Mouse (Mus musculus): ENCODE data around the gene Hnf4a.

GRCm38 (mm10) chr2:163493031-163493430 is 13.6 kb upstream of the Hnf4a start:
- TF ChIP-seq CTCF (conservative IDR thresholded peaks at IDR 0.05; ENCODE audit: low read length) (no peak), POU5F1 (IDR thresholded peaks at IDR 0.05; ENCODE audit: borderline replicate concordance, low read length) (no peak)
